Mouse (Mus musculus) G1E (cell line): ENCODE data around the gene Smo. TPM values are rescaled to one million over a fixed set of nuclear protein-coding genes. Genes with fewer than 3 reads are reported as not detected.
"Not testable (repeated sequence)": the region's sequence is repeated elsewhere in the genome, so short reads cannot be mapped to it uniquely, and the experiment has no call there.

ENCODE experiments used
- ATAC-seq: 2 replicates; pipeline ENCODE4 v1.8.0; 2016; ENCODE audit warnings: mild to moderate bottlenecking; ENCODE audit not compliant: insufficient number of reproducible peaks, poor library complexity, low FRiP score, severe bottlenecking; ENCODE audit errors: extremely low read depth
- DNase-seq: peaks from one replicate; pipeline ENCODE4 v3.0.0; 2012; ENCODE audit warnings: low spot score
- H3K27me3 ChIP-seq: 2 replicates; pipeline ENCODE4 v1.6.1; 2012; ENCODE audit warnings: mild to moderate bottlenecking, low read length, inconsistent platforms; ENCODE audit not compliant: insufficient read depth
- H3K36me3 ChIP-seq: replicated peaks from 2 replicates; pipeline ENCODE3; 2012; ENCODE audit warnings: mild to moderate bottlenecking, inconsistent platforms
- H3K4me1 ChIP-seq: 2 replicates; pipeline ENCODE4 v1.6.1; 2012; ENCODE audit warnings: low read depth, low read length, inconsistent platforms, mixed read lengths; ENCODE audit not compliant: insufficient read depth
- H3K4me3 ChIP-seq: 2 replicates; pipeline ENCODE4 v1.5.1; 2012; ENCODE audit warnings: low read depth, mild to moderate bottlenecking, inconsistent platforms, low read length, moderate library complexity, mixed read lengths
- H3K9me3 ChIP-seq: replicated peaks from 2 replicates; pipeline ENCODE4 v1.6.1; 2012; ENCODE audit warnings: inconsistent platforms
- CTCF ChIP-seq: IDR thresholded peaks from 2 replicates; pipeline ENCODE4 v1.5.1; 2012; ENCODE audit warnings: low read depth, low read length, inconsistent platforms, mixed read lengths
- GATA1 ChIP-seq: IDR thresholded peaks from 2 replicates; pipeline ENCODE4 v1.6.1; 2012; ENCODE audit warnings: borderline replicate concordance, low read length, inconsistent platforms, mixed read lengths
- GATA2 ChIP-seq: IDR thresholded peaks from 2 replicates; pipeline ENCODE4 v1.6.1; 2012; ENCODE audit warnings: low read depth, low read length, inconsistent platforms, borderline replicate concordance
- POLR2AphosphoS5 ChIP-seq: IDR thresholded peaks from 2 replicates; pipeline ENCODE4 v1.6.1; 2012; ENCODE audit warnings: low read depth, low read length, inconsistent platforms; ENCODE audit not compliant: insufficient replicate concordance
- TAL1 ChIP-seq: conservative IDR thresholded peaks from 2 replicates; pipeline ENCODE4 v1.6.1; 2012; ENCODE audit warnings: low read depth, low read length, inconsistent platforms, mixed read lengths
- polyA plus RNA-seq: library from polyadenylated mRNA; stranded (reverse); fragments of >175 nt; gene quantifications from 2 replicates; pipeline ENCODE4 v1.2.3, GENCODE M21; 2012
- total RNA-seq, 2 experiments: library from RNA; stranded (forward) in 1 of 2; stranded (reverse) in 1 of 2; fragments of 200-1000 nt in 1 of 2; fragments of >200 nt in 1 of 2; fragmentation: Nextera tagmentation in 1 of 2; gene quantifications; 2 replicates each; pipeline ENCODE4 v1.2.3; 2014 to 2017

The Smo gene
- total and polyA plus RNA-seq, 3 experiments: 42.0 to 72.7 (median 47.8) TPM

DNA sequence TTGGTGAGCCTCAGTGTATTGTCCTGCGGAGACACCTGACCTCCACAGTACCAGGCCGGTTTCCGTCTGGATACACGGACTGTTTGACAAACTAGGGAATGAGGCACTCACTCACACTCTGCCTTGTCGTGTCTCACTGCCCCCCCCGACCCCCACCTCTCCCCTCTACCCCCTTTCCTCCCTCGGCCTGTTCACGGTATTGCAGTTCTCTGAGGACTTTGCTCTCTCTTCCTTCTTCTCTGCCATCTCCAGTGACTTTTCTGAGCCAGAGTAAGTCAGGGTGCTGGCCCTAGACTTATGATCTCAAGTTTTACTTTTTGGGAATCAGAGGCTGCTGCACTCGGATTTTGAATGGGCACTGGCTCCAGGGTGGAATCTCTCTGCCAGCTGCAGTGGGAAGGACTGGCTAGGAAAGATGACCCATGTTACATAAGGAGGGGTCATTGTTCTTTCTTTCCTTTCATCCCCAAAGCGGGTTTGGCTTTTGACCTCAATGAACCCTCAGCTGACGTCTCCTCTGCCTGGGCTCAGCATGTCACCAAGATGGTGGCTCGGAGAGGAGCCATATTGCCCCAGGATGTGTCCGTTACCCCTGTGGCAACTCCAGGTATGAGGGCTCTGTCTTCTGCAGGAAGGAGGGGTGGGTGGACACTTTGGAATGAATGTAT lies 23.8 kb downstream of the Smo start:
- no peak for TF ChIP-seq POLR2AphosphoS5
- TF ChIP-seq CTCF: no peak
- TF ChIP-seq TAL1: no peak
- no peak for TF ChIP-seq GATA1
- TF ChIP-seq GATA2: no peak
- H3K27me3 ChIP-seq: no peaks in the 10 kb centered on the region

GRCm38 (mm10) chr6:29760397-29760796 lies 25.1 kb downstream of the Smo start:
- not testable (repeated sequence) for H3K9me3 ChIP-seq, DNase-seq

More for the DNA sequence above, 23.8 kb downstream of the Smo start:
- no peaks in the 10 kb centered on the region for H3K9me3 ChIP-seq
- H3K36me3 ChIP-seq: peaks cover 70% of the 10 kb centered on the region
- ATAC-seq: no peak
- H3K4me1 ChIP-seq: peaks cover 16% of the 10 kb centered on the region
- H3K4me3 ChIP-seq: no peak overlapping the region
- no peak for DNase-seq

DNA sequence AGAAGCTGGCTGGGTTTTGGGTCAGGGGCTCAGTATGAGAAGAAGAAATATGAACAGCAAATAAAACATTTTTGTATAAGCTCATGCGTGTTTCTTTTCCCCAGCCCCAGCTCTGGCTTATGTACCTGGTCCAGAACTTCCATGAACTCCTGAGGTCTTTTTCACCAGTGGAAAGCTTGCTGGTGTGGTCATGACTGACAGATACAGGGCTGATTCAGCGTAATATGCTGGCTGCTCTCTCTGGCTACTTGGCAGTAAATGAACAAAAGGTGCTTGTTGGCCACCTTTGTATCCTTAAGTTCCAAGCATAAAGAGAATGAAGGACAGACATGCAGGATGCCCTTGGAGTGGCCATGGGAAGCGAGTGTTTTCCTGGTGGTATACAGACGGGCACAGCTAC lies 26.0 kb downstream of the Smo start:
- no peaks in the 10 kb centered on the region for H3K9me3 ChIP-seq
- no peaks in the 10 kb centered on the region for H3K27me3 ChIP-seq
- peaks cover 55% of the 10 kb centered on the region for H3K36me3 ChIP-seq
- H3K4me3 ChIP-seq: no peak overlapping the region
- DNase-seq (no peak), ATAC-seq (no peak)
- TF ChIP-seq GATA1: no peak
- no peak for TF ChIP-seq TAL1
- TF ChIP-seq GATA2: no peak
- no peak for TF ChIP-seq CTCF
- TF ChIP-seq POLR2AphosphoS5: no peak
- H3K4me1 ChIP-seq: peaks cover 16% of the 10 kb centered on the region

More at GRCm38 (mm10) chr6:29760397-29760796, 25.1 kb downstream of the Smo start:
- Histone ChIP-seq H3K4me1 (peaks cover 16% of the 10 kb centered on the region), H3K36me3 (peaks cover 60% of the 10 kb centered on the region)
- ATAC-seq, H3K4me3 ChIP-seq, H3K27me3 ChIP-seq: not testable (repeated sequence)

DNA sequence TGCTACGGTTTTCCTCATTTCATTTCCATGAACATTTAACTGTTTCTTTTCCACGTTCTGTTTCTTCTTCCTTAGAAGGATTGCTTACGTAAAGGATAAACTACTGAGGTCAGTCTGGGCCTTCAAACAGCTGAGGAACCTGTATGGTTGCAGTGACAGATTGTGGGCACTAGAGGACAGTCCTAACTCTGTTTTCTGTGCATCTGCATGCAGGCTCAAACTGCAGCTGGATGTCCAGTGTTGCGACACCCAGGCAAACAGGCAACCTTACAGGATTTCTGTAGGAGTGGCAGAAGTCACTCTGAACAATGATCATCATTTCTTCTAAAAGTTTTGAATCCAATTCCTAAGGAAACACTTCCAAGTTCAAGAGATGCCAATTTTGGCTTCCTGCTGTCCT lies 27.2 kb downstream of the Smo start:
- Histone ChIP-seq H3K9me3 (no peaks in the 10 kb centered on the region), H3K27me3 (no peaks in the 10 kb centered on the region), H3K4me1 (peaks cover 20% of the 10 kb centered on the region), H3K36me3 (peaks cover 43% of the 10 kb centered on the region), H3K4me3 (no peak overlapping the region)
- no peak for TF ChIP-seq POLR2AphosphoS5
- no peak for TF ChIP-seq GATA1
- no peak for TF ChIP-seq GATA2
- TF ChIP-seq TAL1: no peak
- TF ChIP-seq CTCF: peak; percentile 78
- DNase-seq: no peak
- peak; percentile 66 for ATAC-seq

GRCm38 (mm10) chr6:29766874-29767273 lies 31.6 kb downstream of the Smo start:
- H3K9me3 ChIP-seq: no peaks in the 10 kb centered on the region
- H3K36me3 ChIP-seq: peaks cover 16% of the 10 kb centered on the region
- H3K4me1 ChIP-seq: peaks cover 33% of the 10 kb centered on the region
- no peak for ATAC-seq
- TF ChIP-seq GATA1 (no peak), GATA2 (no peak), TAL1 (no peak), POLR2AphosphoS5 (no peak), CTCF (no peak)
- H3K4me3 ChIP-seq: no peak overlapping the region
- H3K27me3 ChIP-seq: no peaks in the 10 kb centered on the region
- no peak for DNase-seq

- peak; percentile 93 for ATAC-seq
- TF ChIP-seq GATA2 (no peak), POLR2AphosphoS5 (no peak), TAL1 (no peak), CTCF (no peak), GATA1 (no peak)
- Histone ChIP-seq H3K4me1 (peaks cover 28% of the 10 kb centered on the region), H3K9me3 (no peaks in the 10 kb centered on the region), H3K36me3 (peaks cover 14% of the 10 kb centered on the region), H3K27me3 (no peaks in the 10 kb centered on the region), H3K4me3 (peak within 1 kb of the TSS; percentile 94)
- peak; percentile 80 for DNase-seq
Observed at GRCm38 (mm10) chr6:29767813-29768660, 32.7 kb downstream of the Smo start, which contains the start of gene Ahcyl2. TSS of gene Ahcyl2 (plus strand) at chr6:29768011.
